Mouse (Mus musculus) left cerebral cortex, postnatal 14 days (tissue): ENCODE measurements around the gene Fmn2. TPM values are rescaled to one million over a fixed set of nuclear protein-coding genes. Genes with fewer than 3 reads are reported as not detected.

Experiments
- DNase-seq, 2 experiments: peaks; one replicate each; pipeline ENCODE4 v3.0.0; 2021 to 2022; ENCODE audit warnings: low spot score in 2 of 2, mixed read lengths in 1 of 2
- intact Hi-C: fragments of 180-260 bp; cut with DNase I; formaldehyde crosslinking; loops from one replicate; pipeline ENCODE4 v1.15.1; 2025
- long read RNA-seq, 2 experiments: library from polyadenylated mRNA; stranded (forward); transcript quantifications; one replicate each; pipeline ENCODE4 v2.0.0; 2021
- total RNA-seq, 2 experiments: library from RNA; stranded (reverse); gene quantifications; 2 replicates each; pipeline ENCODE4 v1.2.3; 2021

Fmn2 gene
- total RNA-seq: 10 to 100 TPM; 57.5 to 64.6 TPM
- long read RNA-seq, experiment 1, partial matches to known transcripts: 2 of 9 reads
- long read RNA-seq, experiment 1, other reads (novel, unspliced or antisense): 7 of 9 reads
- long read RNA-seq, experiment 2, full-length matches to known transcripts: 4 of 8 reads
- long read RNA-seq, experiment 2, partial matches to known transcripts: 4 of 8 reads
- long read RNA-seq, experiment 2, other reads (novel, unspliced or antisense): 0 of 8 reads

DNA sequence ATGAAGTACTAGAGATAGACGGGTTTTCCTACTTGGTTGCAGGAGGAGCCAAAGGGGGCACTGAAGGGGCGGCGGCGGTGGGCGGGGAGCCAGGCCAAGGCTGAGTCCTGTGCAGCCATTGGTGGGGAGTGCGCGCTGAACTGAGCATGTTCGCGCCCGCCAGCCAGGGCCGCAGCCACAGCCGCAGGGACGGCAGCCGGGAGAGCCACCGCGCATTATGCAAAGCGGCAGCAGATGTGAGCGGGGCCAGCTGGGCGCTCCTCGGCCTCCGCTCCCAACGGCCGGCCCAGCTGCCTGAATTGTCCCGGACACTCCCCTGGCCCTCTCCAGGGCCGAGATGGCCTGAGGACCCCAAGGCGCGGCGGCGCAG lies at the start of gene Fmn2:
Fmn2 (plus strand) TSS at position 165 of the 370 bp plus-strand sequence.
- intact Hi-C loops: loop anchor here (5.0 to 10.0 kb wide), 2 partner anchors 51 to 413 kb away; no protein-coding TSS in a partner anchor
- DNase-seq: peak; percentile 84 to 86

DNA sequence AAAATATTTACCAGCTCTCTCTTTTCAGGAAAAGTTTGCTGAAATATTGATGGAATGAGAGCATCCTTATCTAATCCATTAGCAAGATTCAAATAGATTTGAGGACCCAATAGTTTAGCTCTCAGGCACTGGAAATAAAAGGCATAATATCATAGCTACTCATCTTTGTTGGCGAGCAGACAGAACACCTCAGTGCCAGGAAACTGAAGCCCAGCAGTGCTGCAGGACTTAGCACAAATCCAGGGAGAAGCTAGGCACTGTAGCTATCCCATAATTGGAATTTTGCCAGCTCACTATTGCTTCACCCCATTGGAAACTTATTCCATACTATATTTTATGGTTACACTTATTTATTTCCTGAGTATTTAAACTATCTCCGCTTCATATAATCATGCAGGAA lies 46.5 kb upstream of the Fmn2 start:
- no peak for DNase-seq
- intact Hi-C loops: no loop called here

DNA sequence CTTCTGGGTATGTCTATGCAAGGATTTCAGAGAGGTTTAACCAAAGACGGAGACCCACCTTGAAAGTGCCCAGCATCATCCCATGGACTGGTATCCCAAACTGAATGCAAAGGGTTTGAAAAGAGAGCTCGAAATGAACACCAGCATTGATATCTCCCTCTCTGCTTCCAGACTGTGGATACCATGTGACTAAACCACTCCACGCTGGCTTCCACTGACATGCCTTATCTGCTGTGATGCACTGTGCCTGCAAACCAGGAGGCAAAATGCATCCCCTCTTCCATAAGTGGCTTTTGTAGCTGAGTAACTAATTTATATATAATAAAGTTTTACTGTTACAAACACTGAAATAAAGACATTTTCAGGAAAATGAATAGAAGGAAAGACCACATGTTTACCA lies 36.2 kb upstream of the Fmn2 start:
- DNase-seq: no peak
- intact Hi-C loops: loop anchor here (5.0 to 10.0 kb wide), 2 partner anchors 351 to 1008 kb away; no protein-coding TSS in a partner anchor

DNA sequence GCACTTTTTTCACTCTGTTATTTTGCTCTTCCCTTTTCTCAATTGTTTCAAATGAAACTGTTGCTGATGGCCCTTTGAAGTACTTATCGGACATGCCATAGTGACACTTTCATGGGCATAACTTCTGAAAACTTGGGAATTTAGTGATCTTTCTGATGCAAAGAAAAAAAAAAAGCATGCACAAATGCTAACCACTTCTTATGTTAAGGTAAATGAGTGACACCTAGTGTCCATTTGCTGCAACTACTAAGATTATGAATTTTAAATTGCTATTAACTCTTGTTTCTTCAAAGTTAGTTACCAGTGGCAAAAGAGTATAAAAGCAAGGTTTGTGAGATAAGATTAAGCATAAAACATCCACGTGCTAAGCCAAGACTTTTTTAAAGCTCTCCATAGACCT lies 35.4 kb upstream of the Fmn2 start:
- DNase-seq: peak; percentile 12 to 67
- intact Hi-C loops: loop anchor here (5.0 to 10.0 kb wide), 2 partner anchors 351 to 1009 kb away; no protein-coding TSS in a partner anchor

DNA sequence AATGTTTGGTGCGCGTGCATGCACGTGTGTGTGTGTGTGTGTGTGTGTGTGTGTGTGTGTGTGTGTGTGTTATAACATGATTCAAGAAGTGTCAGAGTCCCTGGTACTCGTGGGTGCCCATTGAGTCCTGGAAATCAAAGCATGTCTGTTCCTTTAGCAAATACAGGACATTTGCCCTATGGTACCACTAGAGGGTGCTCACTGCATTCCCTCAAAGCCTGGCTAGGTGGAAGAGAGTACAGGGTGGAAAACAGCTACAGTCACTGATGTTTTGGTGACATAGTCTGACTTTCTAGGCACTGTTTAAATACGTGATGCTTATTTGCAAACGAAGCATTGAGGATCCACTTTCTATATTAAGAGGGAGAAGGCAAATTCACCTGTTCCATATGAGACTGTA lies 31.9 kb upstream of the Fmn2 start:
- DNase-seq: peak; percentile 67 to 75
- intact Hi-C loops: loop anchor here (5.0 to 10.0 kb wide), 3 partner anchors 355 to 1012 kb away; no protein-coding TSS in a partner anchor

DNA sequence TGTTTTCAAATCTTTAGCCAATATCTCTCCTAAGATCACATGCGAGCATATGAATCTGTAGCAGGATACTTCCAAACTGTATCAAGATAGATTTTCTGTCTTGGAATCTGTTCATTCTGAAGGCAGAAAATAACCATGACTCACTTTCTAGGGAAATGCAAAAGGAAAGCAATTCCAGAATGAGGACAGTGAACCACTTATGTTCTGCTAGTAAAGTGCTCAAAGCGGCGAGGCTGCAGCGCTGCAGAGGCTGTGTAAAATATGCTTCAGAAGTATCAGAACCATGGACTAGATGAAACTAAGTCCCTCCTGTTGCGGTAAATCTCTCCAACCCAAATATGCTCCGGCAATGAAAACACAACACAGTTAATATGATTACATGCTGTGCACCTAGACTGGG lies 19.1 kb upstream of the Fmn2 start:
- peak; percentile 42 to 55 for DNase-seq
- intact Hi-C loops: no loop called here

DNA sequence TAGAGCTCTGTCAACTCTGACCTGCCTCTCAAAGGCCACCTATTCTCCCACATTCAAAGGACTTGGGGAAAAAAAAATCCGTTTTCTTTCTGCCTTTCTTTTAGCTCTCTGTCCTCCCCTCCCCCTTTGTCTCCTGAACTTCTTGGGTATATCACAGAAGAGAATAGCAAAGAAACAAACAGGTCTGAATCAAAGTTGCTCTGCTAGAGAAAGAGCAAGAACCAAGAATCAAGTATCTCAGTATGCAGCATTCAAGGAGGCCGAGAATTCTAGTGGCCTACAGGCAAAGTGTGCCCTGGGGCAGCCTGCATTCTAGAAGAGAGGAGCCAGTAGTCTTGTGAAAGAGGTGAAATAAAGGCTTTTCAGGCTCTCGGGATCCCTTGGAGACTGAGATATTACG lies 1.6 kb upstream of the Fmn2 start:
- DNase-seq: no peak
- intact Hi-C loops: loop anchor here (5.0 to 10.0 kb wide), 2 partner anchors 52 to 415 kb away; no protein-coding TSS in a partner anchor

DNA sequence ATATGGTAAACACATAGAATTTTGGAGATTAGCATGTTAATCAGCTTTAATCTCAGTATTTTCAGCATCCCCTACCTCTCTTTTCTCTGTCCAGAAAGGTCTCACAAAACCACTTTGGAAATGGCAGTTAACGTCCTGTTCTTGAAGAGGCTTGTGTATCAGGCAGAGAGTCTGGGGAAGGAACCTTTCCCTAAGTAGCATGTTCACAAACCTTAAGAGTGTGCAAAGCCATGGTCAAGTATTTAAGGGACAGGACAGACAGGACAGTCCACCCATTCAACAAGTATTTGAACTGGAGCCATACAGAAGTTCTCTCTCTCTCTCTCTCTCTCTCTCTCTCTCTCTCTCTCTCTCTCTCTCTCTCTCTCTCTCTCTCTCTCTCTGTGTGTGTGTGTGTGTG lies 614 bp upstream of the Fmn2 start:
- no peak for DNase-seq

DNA sequence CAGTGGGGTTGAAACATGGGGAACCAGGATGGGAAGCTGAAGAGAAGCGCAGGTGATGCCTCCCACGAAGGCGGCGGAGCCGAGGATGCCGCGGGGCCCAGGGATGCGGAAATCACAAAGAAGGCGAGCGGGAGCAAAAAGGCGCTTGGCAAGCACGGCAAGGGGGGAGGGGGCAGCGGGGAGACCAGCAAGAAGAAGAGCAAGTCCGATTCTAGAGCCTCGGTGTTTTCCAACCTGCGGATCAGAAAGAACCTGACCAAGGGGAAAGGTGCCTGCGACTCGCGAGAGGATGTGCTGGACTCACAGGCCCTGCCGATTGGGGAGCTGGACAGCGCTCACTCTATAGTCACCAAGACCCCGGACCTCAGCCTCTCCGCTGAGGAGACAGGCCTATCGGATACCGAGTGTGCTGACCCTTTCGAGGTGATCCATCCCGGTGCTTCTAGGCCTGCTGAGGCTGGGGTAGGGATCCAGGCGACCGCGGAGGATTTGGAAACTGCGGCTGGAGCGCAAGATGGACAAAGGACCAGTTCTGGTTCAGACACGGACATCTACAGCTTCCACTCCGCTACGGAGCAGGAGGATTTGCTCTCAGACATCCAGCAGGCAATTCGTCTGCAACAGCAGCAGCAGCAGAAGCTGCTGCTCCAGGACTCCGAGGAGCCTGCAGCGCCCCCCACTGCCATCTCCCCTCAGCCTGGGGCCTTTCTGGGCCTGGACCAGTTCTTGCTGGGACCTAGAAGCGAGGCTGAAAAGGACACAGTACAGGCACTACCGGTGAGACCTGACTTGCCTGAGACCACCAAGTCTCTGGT lies 613 bp downstream of the Fmn2 start:
- DNase-seq: peak; percentile 75 to 80
- intact Hi-C loops: loop anchor here (5.0 to 10.0 kb wide), 2 partner anchors 50 to 413 kb away; no protein-coding TSS in a partner anchor

More for the DNA sequence above, 614 bp upstream of the Fmn2 start:
- intact Hi-C loops: loop anchor here (5.0 to 10.0 kb wide), 2 partner anchors 51 to 414 kb away; no protein-coding TSS in a partner anchor

DNA sequence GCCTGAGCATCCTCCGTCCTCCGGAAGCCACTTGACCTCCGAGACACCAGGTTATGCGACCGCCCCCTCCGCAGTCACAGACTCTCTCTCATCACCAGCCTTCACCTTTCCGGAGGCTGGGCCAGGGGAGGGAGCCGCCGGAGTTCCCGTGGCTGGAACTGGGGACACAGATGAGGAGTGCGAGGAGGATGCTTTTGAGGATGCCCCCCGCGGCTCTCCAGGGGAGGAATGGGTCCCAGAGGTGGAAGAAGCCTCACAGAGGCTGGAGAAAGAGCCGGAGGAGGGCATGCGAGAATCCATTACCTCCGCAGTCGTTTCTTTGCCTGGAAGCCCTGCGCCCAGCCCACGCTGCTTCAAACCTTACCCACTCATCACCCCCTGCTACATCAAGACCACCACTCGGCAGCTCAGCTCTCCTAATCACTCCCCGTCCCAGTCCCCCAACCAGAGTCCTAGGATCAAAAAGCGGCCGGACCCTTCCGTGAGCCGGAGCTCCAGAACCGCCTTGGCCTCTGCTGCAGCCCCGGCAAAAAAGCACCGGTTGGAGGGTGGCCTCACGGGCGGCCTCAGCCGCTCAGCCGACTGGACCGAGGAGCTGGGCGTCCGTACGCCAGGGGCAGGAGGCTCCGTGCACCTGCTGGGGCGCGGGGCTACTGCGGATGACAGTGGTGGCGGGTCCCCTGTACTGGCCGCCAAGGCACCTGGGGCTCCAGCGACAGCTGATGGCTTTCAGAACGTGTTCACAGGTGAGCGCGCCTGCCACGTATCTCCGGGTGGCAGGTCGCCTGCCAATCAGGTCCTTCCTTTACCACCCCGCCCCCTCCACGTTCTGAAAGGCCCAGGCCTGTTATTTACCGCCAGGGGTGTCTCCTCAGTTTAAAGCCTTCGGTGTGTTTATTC lies 1.5 kb downstream of the Fmn2 start:
- intact Hi-C loops: loop anchor here (5.0 to 10.0 kb wide), 2 partner anchors 49 to 412 kb away; no protein-coding TSS in a partner anchor
- DNase-seq: peak; percentile 62 to 71

DNA sequence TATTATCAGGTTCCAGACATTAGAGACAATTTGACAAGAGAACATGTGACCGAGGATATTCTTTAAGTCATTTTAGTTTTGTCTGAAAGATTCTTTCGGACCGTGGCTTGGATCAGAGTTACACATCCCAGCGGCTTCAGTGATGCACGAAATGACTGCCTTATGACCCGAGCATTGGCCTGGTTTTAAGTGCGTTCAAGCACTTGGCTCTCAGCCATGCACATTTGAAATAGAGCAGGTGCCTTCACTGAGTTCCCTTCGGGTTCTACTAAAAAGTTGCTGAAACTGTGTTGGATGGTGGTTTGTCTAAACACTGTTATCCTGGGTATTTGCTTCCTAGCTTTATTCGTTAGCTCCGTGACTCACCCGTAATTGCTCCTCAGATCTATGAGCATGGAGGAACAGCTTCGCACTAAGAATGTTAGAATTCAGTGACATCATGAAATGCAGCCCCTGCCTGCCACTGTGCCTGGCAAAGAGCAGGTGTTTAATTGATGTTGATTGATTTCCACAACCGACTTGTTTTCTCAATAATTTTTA lies 7.0 kb downstream of the Fmn2 start:
- intact Hi-C loops: loop anchor here (10.0 kb wide), 1 partner anchor 406 kb away; no protein-coding TSS in a partner anchor
- no peak for DNase-seq

DNA sequence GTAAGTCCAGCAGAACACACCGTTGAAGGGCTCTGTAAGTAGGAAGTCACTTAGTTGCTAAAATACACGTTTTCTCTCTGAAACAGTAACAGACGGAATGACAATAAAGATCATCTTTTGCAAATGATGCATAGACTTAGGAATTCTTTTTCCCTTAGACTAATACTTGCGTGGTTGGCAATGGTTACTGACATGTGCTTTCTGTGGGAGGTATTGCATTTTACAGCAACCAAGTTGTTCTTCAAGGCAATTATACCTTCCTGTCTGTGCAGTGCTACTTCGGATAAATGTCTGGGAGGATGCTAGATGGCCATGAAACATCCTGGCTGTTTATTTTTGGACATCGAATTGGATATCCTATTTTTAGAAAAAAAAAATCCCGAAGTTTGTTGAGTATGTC lies 11.8 kb downstream of the Fmn2 start:
- intact Hi-C loops: no loop called here

DNA sequence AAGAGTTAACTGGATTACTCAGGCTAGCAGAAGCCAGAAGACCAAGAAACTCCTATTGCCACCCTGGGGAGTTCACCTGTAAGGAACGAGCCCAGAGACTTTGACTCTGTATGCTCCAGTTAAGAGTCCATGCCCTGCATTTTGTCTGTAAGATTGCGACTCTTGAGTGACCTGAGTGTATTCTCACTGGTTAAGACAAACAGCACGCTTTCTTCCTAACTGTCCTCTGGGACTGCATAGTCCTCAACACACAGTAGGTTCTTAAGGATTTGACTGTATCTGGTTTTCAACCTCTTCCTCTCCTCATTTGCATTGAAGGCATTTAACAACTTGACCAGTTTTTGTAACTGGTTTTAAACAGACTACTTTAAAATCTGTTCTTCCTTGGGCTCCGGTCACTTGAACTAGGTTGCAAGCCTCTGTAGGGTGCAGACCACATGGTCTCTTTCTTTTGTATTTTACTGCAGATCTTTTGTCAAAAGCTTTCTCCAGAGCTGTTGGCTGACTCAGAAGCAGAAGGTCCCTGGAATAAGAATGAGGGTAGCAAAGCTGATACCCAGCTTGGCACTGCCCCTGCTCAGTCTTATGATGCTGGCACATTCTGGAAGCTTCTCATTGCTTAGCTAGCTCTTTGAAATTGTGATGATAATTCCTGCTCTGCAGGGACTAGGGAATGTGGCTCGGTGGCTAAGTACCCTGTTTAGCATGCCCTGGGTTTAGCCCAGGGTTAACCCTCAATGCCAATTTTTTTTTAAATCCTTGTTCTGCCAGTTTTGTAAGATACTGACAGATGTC lies 20.5 kb downstream of the Fmn2 start:
- intact Hi-C loops: no loop called here
- DNase-seq: peak; percentile 38 to 53

More for the DNA sequence above, 11.8 kb downstream of the Fmn2 start:
- DNase-seq: no peak

DNA sequence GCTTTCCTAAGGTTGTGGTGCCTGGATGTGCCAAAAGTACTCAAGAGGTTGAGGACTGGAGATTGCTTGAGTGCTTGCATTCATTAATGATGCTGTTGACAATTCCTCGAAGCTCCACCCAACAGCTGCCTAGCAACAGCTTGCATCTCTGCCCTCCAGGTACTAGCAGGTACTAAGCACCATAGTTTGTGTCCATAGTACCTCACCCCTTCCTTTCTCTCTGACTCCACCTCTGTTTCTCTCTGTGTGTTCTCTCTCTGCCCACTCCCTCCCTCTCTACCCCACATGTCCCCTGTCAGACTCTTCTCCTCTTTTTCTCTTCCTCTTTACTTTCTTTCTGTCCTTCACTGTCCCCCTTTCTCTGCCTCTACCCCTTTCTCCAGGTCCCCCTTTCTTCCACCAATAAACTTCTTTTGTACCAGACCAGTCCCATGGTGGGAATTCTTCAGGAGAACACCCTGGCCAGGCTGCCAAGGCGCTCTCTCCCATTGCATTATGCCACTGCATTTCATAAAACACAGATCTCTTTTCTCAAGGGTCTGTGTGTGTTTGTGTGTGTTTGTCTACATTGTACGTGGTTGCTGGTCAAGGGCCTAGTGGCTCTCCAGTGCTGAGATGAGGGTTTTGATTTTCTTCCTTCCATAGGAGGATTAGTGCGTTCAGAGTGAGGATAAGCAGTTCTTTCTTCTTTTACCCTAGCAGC lies 21.3 kb downstream of the Fmn2 start:
- intact Hi-C loops: no loop called here
- no peak for DNase-seq

DNA sequence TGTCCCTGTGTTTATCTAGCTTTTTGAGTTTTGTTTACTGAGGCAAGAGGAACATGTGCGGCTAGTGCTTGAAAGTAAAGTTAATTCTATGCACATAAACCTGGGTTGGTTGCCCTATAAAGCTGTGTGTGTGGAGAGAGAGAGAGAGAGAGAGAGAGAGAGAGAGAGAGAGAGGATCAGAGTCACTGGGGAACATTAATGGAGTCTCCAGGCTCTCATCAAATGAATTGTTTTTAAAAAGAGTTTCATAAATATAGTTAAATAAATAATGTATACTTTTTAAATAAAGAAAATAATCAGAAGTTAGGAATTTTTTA lies 21.8 kb downstream of the Fmn2 start:
- intact Hi-C loops: no loop called here
- no peak for DNase-seq

DNA sequence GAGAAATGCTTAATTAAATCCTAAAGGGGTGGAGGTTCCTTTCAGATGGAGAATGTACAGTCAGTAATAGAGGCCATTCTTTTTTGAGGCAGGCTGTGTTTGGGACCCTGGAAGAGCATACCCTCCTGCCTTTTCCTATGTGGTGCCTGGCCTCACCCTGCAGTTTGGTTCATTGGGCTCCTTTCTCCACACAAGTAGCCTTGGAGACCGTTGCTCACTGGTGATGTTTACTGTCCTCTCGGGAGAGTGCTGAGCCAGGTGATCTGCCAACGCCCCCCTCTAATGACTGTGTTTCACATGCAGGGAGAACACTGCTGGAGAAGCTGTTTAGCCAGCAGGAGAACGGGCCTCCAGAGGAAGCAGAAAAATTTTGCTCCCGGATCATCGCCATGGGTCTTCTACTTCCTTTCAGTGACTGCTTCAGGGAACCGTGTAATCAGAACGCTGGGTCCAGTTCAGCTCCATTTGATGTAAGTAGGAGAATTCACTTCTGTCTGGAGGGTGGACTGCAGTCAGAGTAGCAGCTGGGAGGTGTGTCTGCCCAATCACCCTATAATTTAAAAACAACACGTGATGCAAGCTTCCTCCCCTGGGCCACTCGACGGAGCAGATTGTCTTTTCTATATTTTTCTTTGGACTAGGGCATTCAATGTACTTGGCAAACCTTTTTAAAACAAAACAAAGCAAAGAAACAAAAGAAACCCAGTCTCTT lies 35.3 kb downstream of the Fmn2 start:
- DNase-seq: no peak
- intact Hi-C loops: no loop called here

DNA sequence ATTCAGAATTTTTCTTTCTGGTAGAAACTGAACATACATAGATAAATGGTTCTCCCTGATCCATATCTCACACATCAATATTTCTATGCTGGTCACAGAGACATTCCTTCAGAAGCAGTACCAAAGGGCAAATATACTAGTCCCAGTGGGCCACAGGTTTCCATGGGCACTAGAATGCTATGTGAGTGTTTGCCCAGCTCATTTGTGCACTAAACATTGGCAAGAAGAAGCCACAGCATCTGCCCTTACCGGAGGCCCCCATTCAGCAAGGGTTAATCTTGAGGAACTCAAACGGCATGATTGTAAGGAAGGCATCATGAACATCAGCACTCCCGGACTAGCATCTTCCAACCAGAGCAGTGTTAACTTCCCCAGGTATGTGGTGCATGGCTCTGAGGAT lies 35.9 kb downstream of the Fmn2 start:
- DNase-seq: no peak
- intact Hi-C loops: no loop called here
